Mouse (Mus musculus): Measurements from ENCODE around the gene 5430419D17Rik. TPM values are rescaled to one million over a fixed set of nuclear protein-coding genes. Genes with fewer than 3 reads are reported as not detected.

5430419D17Rik gene
- polyA plus RNA-seq, 1 experiment from 2014 or later = 0.61 TPM

- H3K4me2 ChIP-seq (ENCODE audit: low read length) = no peak overlapping the region
- H3K36me3 ChIP-seq (ENCODE audit: control insufficient read depth, insufficient read depth, low read length) = no peaks in the 10 kb centered on the region
- no peaks in the 10 kb centered on the region for H3K27me3 ChIP-seq (ENCODE audit: control insufficient read depth, insufficient read depth, low read length)
- no peak overlapping the region for H3K9ac ChIP-seq (ENCODE audit: low read length)
- no peaks in the 10 kb centered on the region for H3K9me3 ChIP-seq (ENCODE audit: control insufficient read depth, low read length)
- no peak overlapping the region for H3K4me3 ChIP-seq (ENCODE audit: control insufficient read depth in 1 of 2, insufficient read depth in 1 of 2, low read depth in 1 of 2, low read length in 2 of 2)
- H3K4me1 ChIP-seq (ENCODE audit: control insufficient read depth in 2 of 2, insufficient read depth in 2 of 2, low read length in 2 of 2) = peaks cover 7% of the 10 kb centered on the region in 2 experiments; a peak in 3 of 4 replicates
- ATAC-seq (ENCODE audit: insufficient number of reproducible peaks, insufficient read depth, low FRiP score, low read depth) = no peak
- 79% methylated on average over 7 of the region's 7 CpGs for WGBS
- H3K27ac ChIP-seq (replicated peaks in 1 of 2; ENCODE audit: control insufficient read depth in 1 of 2, insufficient read depth in 1 of 2, low read depth in 2 of 2, low read length in 2 of 2) = no peak overlapping the region
Observed at GRCm38 (mm10) chr7:131314493-131314892, 140.3 kb downstream of the 5430419D17Rik start.

DNA sequence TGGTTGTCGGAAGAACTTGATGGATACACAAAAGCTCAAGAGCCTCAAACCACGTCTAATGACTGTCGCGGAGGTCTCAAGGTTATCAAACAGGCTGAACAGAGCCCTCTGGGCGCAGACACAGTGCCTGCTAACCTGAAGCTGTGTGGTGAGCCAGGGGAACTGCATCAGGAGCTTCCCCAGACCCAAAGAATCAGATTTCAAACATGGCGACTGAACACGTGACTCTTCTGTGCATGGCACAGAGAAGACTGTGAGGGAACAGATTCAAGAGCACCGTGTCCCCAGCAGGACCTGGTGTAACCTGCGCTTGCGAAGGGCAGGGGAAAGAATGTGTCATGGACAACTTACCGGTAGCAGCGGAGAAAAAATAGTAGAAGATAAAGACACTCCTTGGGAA lies 143.4 kb downstream of the 5430419D17Rik start:
- Histone ChIP-seq H3K4me3 (ENCODE audit: control insufficient read depth in 1 of 2, insufficient read depth in 1 of 2, low read depth in 1 of 2, low read length in 2 of 2) (no peak overlapping the region), H3K27me3 (ENCODE audit: control insufficient read depth, insufficient read depth, low read length) (no peaks in the 10 kb centered on the region), H3K9ac (ENCODE audit: low read length) (no peak overlapping the region), H3K27ac (replicated peaks in 1 of 2; ENCODE audit: control insufficient read depth in 1 of 2, insufficient read depth in 1 of 2, low read depth in 2 of 2, low read length in 2 of 2) (no peak overlapping the region), H3K36me3 (ENCODE audit: control insufficient read depth, insufficient read depth, low read length) (no peaks in the 10 kb centered on the region), H3K4me2 (ENCODE audit: low read length) (no peak overlapping the region), H3K9me3 (ENCODE audit: control insufficient read depth, low read length) (no peaks in the 10 kb centered on the region), H3K4me1 (ENCODE audit: control insufficient read depth in 2 of 2, insufficient read depth in 2 of 2, low read length in 2 of 2) (peaks cover 7% of the 10 kb centered on the region in 2 experiments; a peak in 3 of 4 replicates)
- ATAC-seq (ENCODE audit: insufficient number of reproducible peaks, insufficient read depth, low FRiP score, low read depth) = no peak
- WGBS = 47% methylated on average over 12 of the region's 12 CpGs

GRCm38 (mm10) chr7:131318340-131318739 lies 144.1 kb downstream of the 5430419D17Rik start:
- H3K9me3 ChIP-seq (ENCODE audit: control insufficient read depth, low read length) = no peaks in the 10 kb centered on the region
- H3K4me1 ChIP-seq (ENCODE audit: control insufficient read depth in 2 of 2, insufficient read depth in 2 of 2, low read length in 2 of 2) = peaks cover 7% of the 10 kb centered on the region in 2 experiments; a peak in 3 of 4 replicates
- H3K36me3 ChIP-seq (ENCODE audit: control insufficient read depth, insufficient read depth, low read length) = no peaks in the 10 kb centered on the region
- peak overlapping the region; percentile 37 to 60; a peak in 1 of 4 replicates for H3K27ac ChIP-seq (replicated peaks in 1 of 2; ENCODE audit: control insufficient read depth in 1 of 2, insufficient read depth in 1 of 2, low read depth in 2 of 2, low read length in 2 of 2)
- H3K4me3 ChIP-seq (ENCODE audit: control insufficient read depth in 1 of 2, insufficient read depth in 1 of 2, low read depth in 1 of 2, low read length in 2 of 2) = no peak overlapping the region
- WGBS = 49% methylated on average over 5 of the region's 7 CpGs
- no peak overlapping the region for H3K9ac ChIP-seq (ENCODE audit: low read length)
- peak overlapping the region; percentile 35; the same call in 1 of the 2 replicates for H3K4me2 ChIP-seq (ENCODE audit: low read length)
- ATAC-seq (ENCODE audit: insufficient number of reproducible peaks, insufficient read depth, low FRiP score, low read depth) = no peak
- H3K27me3 ChIP-seq (ENCODE audit: control insufficient read depth, insufficient read depth, low read length) = no peaks in the 10 kb centered on the region

GRCm38 (mm10) chr7:131322192-131322591 lies 148.0 kb downstream of the 5430419D17Rik start, which contains the start of gene Cuzd1:
TSS of gene Cuzd1 (minus strand) at chr7:131322292.
- no peak for ATAC-seq (ENCODE audit: insufficient number of reproducible peaks, insufficient read depth, low FRiP score, low read depth)
- Histone ChIP-seq H3K4me2 (ENCODE audit: low read length) (no peak within 1 kb of the TSS), H3K9me3 (ENCODE audit: control insufficient read depth, low read length) (no peaks in the 10 kb centered on the region), H3K27ac (replicated peaks in 1 of 2; ENCODE audit: control insufficient read depth in 1 of 2, insufficient read depth in 1 of 2, low read depth in 2 of 2, low read length in 2 of 2) (no peak within 1 kb of the TSS), H3K36me3 (ENCODE audit: control insufficient read depth, insufficient read depth, low read length) (no peaks in the 10 kb centered on the region), H3K4me1 (ENCODE audit: control insufficient read depth in 2 of 2, insufficient read depth in 2 of 2, low read length in 2 of 2) (peaks cover 7% of the 10 kb centered on the region in 2 experiments; a peak in 3 of 4 replicates), H3K4me3 (ENCODE audit: control insufficient read depth in 1 of 2, insufficient read depth in 1 of 2, low read depth in 1 of 2, low read length in 2 of 2) (no peak within 1 kb of the TSS), H3K9ac (ENCODE audit: low read length) (no peak within 1 kb of the TSS), H3K27me3 (ENCODE audit: control insufficient read depth, insufficient read depth, low read length) (no peaks in the 10 kb centered on the region)
- WGBS = 60% methylated on average over 2 of the region's 2 CpGs

DNA sequence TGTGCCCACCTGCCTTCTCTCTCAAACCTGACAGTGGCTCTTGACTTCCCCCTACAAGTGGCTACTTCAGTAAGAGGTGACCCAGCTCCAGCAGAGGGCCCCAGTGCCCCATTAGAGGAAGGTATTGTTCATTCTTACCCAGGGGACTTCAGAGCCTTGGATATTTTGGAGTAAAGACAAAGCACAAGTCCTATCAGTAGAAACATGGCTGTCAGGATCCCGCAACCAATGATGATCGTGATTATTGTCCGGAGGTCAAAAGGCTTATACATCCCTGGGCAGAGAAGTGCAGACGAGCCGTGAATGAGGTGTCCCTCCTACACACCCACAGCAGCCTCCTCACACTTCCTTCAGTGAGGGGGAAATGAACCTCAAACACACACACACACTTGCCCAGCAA lies 152.9 kb downstream of the 5430419D17Rik start:
- Histone ChIP-seq H3K4me2 (ENCODE audit: low read length) (no peak overlapping the region), H3K27me3 (ENCODE audit: control insufficient read depth, insufficient read depth, low read length) (no peaks in the 10 kb centered on the region), H3K36me3 (ENCODE audit: control insufficient read depth, insufficient read depth, low read length) (no peaks in the 10 kb centered on the region), H3K27ac (replicated peaks in 1 of 2; ENCODE audit: control insufficient read depth in 1 of 2, insufficient read depth in 1 of 2, low read depth in 2 of 2, low read length in 2 of 2) (no peak overlapping the region), H3K4me3 (ENCODE audit: control insufficient read depth in 1 of 2, insufficient read depth in 1 of 2, low read depth in 1 of 2, low read length in 2 of 2) (no peak overlapping the region), H3K4me1 (ENCODE audit: control insufficient read depth in 2 of 2, insufficient read depth in 2 of 2, low read length in 2 of 2) (0 out of 4 replicates have a peak, but pooled peaks cover 0 to 2% of the 10 kb centered on the region in 2 experiments), H3K9me3 (ENCODE audit: control insufficient read depth, low read length) (no peaks in the 10 kb centered on the region), H3K9ac (ENCODE audit: low read length) (no peak overlapping the region)
- WGBS = 87% methylated on average over 5 of the region's 5 CpGs
- no peak for ATAC-seq (ENCODE audit: insufficient number of reproducible peaks, insufficient read depth, low FRiP score, low read depth)

GRCm38 (mm10) chr7:131329416-131329815 lies 155.2 kb downstream of the 5430419D17Rik start, which contains the start of gene Fam24b:
TSS of gene Fam24b (minus strand) at chr7:131329516.
- H3K4me1 ChIP-seq (ENCODE audit: control insufficient read depth in 2 of 2, insufficient read depth in 2 of 2, low read length in 2 of 2) = 0 out of 4 replicates have a peak, but pooled peaks cover 0 to 2% of the 10 kb centered on the region in 2 experiments
- WGBS = 89% methylated on average over 5 of the region's 5 CpGs
- H3K9ac ChIP-seq (ENCODE audit: low read length) = no peak within 1 kb of the TSS
- no peak for ATAC-seq (ENCODE audit: insufficient number of reproducible peaks, insufficient read depth, low FRiP score, low read depth)
- no peak within 1 kb of the TSS for H3K4me3 ChIP-seq (ENCODE audit: control insufficient read depth in 1 of 2, insufficient read depth in 1 of 2, low read depth in 1 of 2, low read length in 2 of 2)
- H3K27ac ChIP-seq (replicated peaks in 1 of 2; ENCODE audit: control insufficient read depth in 1 of 2, insufficient read depth in 1 of 2, low read depth in 2 of 2, low read length in 2 of 2) = no peak within 1 kb of the TSS
- no peaks in the 10 kb centered on the region for H3K36me3 ChIP-seq (ENCODE audit: control insufficient read depth, insufficient read depth, low read length)
- no peaks in the 10 kb centered on the region for H3K27me3 ChIP-seq (ENCODE audit: control insufficient read depth, insufficient read depth, low read length)
- H3K4me2 ChIP-seq (ENCODE audit: low read length) = no peak within 1 kb of the TSS
- H3K9me3 ChIP-seq (ENCODE audit: control insufficient read depth, low read length) = no peaks in the 10 kb centered on the region

GRCm38 (mm10) chr7:131331688-131332087 lies 157.5 kb downstream of the 5430419D17Rik start:
- 52% methylated on average over 2 of the region's 2 CpGs for WGBS
- Histone ChIP-seq H3K27ac (replicated peaks in 1 of 2; ENCODE audit: control insufficient read depth in 1 of 2, insufficient read depth in 1 of 2, low read depth in 2 of 2, low read length in 2 of 2) (no peak overlapping the region), H3K9ac (ENCODE audit: low read length) (no peak overlapping the region), H3K4me3 (ENCODE audit: control insufficient read depth in 1 of 2, insufficient read depth in 1 of 2, low read depth in 1 of 2, low read length in 2 of 2) (no peak overlapping the region), H3K9me3 (ENCODE audit: control insufficient read depth, low read length) (no peaks in the 10 kb centered on the region), H3K27me3 (ENCODE audit: control insufficient read depth, insufficient read depth, low read length) (no peaks in the 10 kb centered on the region), H3K4me1 (ENCODE audit: control insufficient read depth in 2 of 2, insufficient read depth in 2 of 2, low read length in 2 of 2) (0 out of 4 replicates have a peak, but pooled peaks cover 0 to 2% of the 10 kb centered on the region in 2 experiments), H3K4me2 (ENCODE audit: low read length) (no peak overlapping the region), H3K36me3 (ENCODE audit: control insufficient read depth, insufficient read depth, low read length) (no peaks in the 10 kb centered on the region)
- no peak for ATAC-seq (ENCODE audit: insufficient number of reproducible peaks, insufficient read depth, low FRiP score, low read depth)

GRCm38 (mm10) chr7:131333564-131333963 lies 159.4 kb downstream of the 5430419D17Rik start, which contains the start of gene Fam24a:
TSS of gene Fam24a (plus strand) at chr7:131333864.
- Histone ChIP-seq H3K4me1 (ENCODE audit: control insufficient read depth in 2 of 2, insufficient read depth in 2 of 2, low read length in 2 of 2) (0 out of 4 replicates have a peak, but pooled peaks cover 0 to 2% of the 10 kb centered on the region in 2 experiments), H3K36me3 (ENCODE audit: control insufficient read depth, insufficient read depth, low read length) (0 out of 2 replicates have a peak, but pooled peaks cover under 1% of the 10 kb centered on the region), H3K9ac (ENCODE audit: low read length) (no peak within 1 kb of the TSS), H3K27ac (replicated peaks in 1 of 2; ENCODE audit: control insufficient read depth in 1 of 2, insufficient read depth in 1 of 2, low read depth in 2 of 2, low read length in 2 of 2) (no peak within 1 kb of the TSS), H3K4me3 (ENCODE audit: control insufficient read depth in 1 of 2, insufficient read depth in 1 of 2, low read depth in 1 of 2, low read length in 2 of 2) (no peak within 1 kb of the TSS), H3K9me3 (ENCODE audit: control insufficient read depth, low read length) (no peaks in the 10 kb centered on the region), H3K27me3 (ENCODE audit: control insufficient read depth, insufficient read depth, low read length) (no peaks in the 10 kb centered on the region), H3K4me2 (ENCODE audit: low read length) (no peak within 1 kb of the TSS)
- ATAC-seq (ENCODE audit: insufficient number of reproducible peaks, insufficient read depth, low FRiP score, low read depth) = no peak
- 64% methylated on average over 1 of the region's 1 CpGs for WGBS
